Mouse (Mus musculus) T-helper 2 cell (primary cell): ENCODE measurements around the gene Gm32687.

Experiments used
- in situ Hi-C: fragments of 300-600 bp; cut with MboI, MseI; formaldehyde crosslinking; loops from one replicate; pipeline ENCODE4 v1.15.1; 2025; ENCODE audit warnings: high pct_unique_total_duplicates

The Gm32687 gene

GRCm38 (mm10) chr10:81863409-81864407, at the start of gene Gm32687:
Gene Gm32687, plus strand, starts transcription at chr10:81863934.
- in situ Hi-C loops = loop anchor here (10.0 kb wide), 1 partner anchor 141 kb away; no protein-coding TSS in a partner anchor

GRCm38 (mm10) chr10:81846219-81846618, 17.5 kb upstream of the Gm32687 start:
- in situ Hi-C loops = loop anchor here (10.0 kb wide), 1 partner anchor 161 kb away; no protein-coding TSS in a partner anchor

- in situ Hi-C loops = loop anchor here (10.0 kb wide), 1 partner anchor 165 kb away; no protein-coding TSS in a partner anchor
These were observed 66.4 kb downstream of the Gm32687 start, which contains the start of gene Zfp781 for GRCm38 (mm10) chr10:81929842-81930743. Gene Zfp781, minus strand, starts transcription at chr10:81930480.
